Mouse (Mus musculus) ES-Bruce4 (cell line): ENCODE measurements at regions not wholly inside any gene's neighbourhood (a gene's known extent, or its start where the extent isn't known, plus 50 kb on each side); places are given as distances from the start of the nearest gene placed in this dataset.

Experiments
- CTCF ChIP-seq: IDR thresholded peaks from one replicate; pipeline ENCODE4 v1.8.1; 2011; ENCODE audit warnings: low read depth, low read length
- POLR2A ChIP-seq: IDR thresholded peaks from one replicate; pipeline ENCODE4 v1.8.1; 2011; ENCODE audit warnings: low read length; ENCODE audit not compliant: insufficient read depth

GRCm38 (mm10) chr15:68759948-68760347 lies 2259.2 kb upstream of the Lrrc6 start:
- no peak for TF ChIP-seq POLR2A
- TF ChIP-seq CTCF = no peak
